Mouse (Mus musculus) kidney, adult 2 months (tissue): ENCODE measurements at regions not wholly inside any gene's neighbourhood (a gene's known extent, or its start where the extent isn't known, plus 50 kb on each side); places are given as distances from the start of the nearest gene placed in this dataset.

Experiments
- CTCF ChIP-seq: fragments of 200-500 bp; conservative IDR thresholded peaks from 2 replicates; pipeline ENCODE4 v1.5.1; 2011; ENCODE audit warnings: low read depth, mild to moderate bottlenecking, control low read depth, low read length, moderate library complexity, mixed read lengths; ENCODE audit not compliant: insufficient read depth, insufficient read length
- POLR2A ChIP-seq: fragments of 200-500 bp; IDR thresholded peaks from one replicate; pipeline ENCODE4 v1.6.1; 2011; ENCODE audit warnings: low read depth, low read length, control low read depth

GRCm38 (mm10) chr1:19899889-19900310 is 691.2 kb downstream of the Tfap2b start:
- TF ChIP-seq POLR2A (no peak), CTCF (no peak)
